ENCODE assay signal across 25 mouse cellular contexts in genomic region chr5:29251496-29251873, GRCm38 (mm10). TPM values are rescaled to one million over a fixed set of nuclear protein-coding genes. Genes with fewer than 3 reads are reported as not detected.
A peak's percentile ranks its signal among the peaks of the same experiment; 100 is the strongest.
DNase-seq lines count a peak whose midpoint lies in the region; ATAC-seq and TF ChIP-seq lines count a peak whose summit lies in the region.
"Had no signal": no experiment of that assay in that cellular context is flagged by ENCODE, and none has a peak within 500 bp of the region (broad histone marks: within the 10 kb centered on the region; RNA-seq: fewer than 3 reads in every experiment).

No protein-coding gene starts in this region.

- no peak overlapping the region for H3ac ChIP-seq in myocyte (ENCODE audit: control insufficient read depth, insufficient read length)

- H3K27me3 ChIP-seq in hindbrain, embryonic 10.5 days (ENCODE audit: insufficient read depth, poor library complexity, severe bottlenecking) = no peaks in the 10 kb centered on the region
- no peaks in the 10 kb centered on the region for H3K27me3 ChIP-seq in hindbrain, embryonic 12.5 days
- H3K27me3 ChIP-seq in midbrain, embryonic 12.5 days = peaks cover 4% of the 10 kb centered on the region; the same call in 1 of the 2 replicates
- H3K27me3 ChIP-seq in midbrain, embryonic 16.5 days (ENCODE audit: control insufficient read depth, insufficient read depth, low read depth, low read length) = no peaks in the 10 kb centered on the region
- no peaks in the 10 kb centered on the region for H3K27me3 ChIP-seq in myocyte (ENCODE audit: control insufficient read depth, insufficient read depth, insufficient read length)
- H3K27me3 ChIP-seq: embryonic facial prominence, embryonic 12.5 days; embryonic facial prominence, embryonic 15.5 days; forebrain, embryonic 15.5 days; heart, embryonic 12.5 days; heart, embryonic 15.5 days; hindbrain, embryonic 15.5 days had no signal

- H3K4me2 ChIP-seq in hindbrain, embryonic 12.5 days (replicated peaks) = no peak overlapping the region
- H3K4me2 ChIP-seq in midbrain, embryonic 12.5 days (replicated peaks) = no peak overlapping the region
- H3K4me2 ChIP-seq in midbrain, embryonic 16.5 days (ENCODE audit: low read length) = no peak overlapping the region
- H3K4me2 ChIP-seq in myocyte (ENCODE audit: low read depth) = peak overlapping the region; percentile 62
- H3K4me2 ChIP-seq: embryonic facial prominence, embryonic 12.5 days; embryonic facial prominence, embryonic 15.5 days; forebrain, embryonic 15.5 days; heart, embryonic 12.5 days; heart, embryonic 15.5 days; hindbrain, embryonic 15.5 days had no signal

- H3K79me2 ChIP-seq in myocyte (ENCODE audit: control insufficient read depth, insufficient read depth) = no peaks in the 10 kb centered on the region

- H3K9ac ChIP-seq in hindbrain, embryonic 12.5 days = no peak overlapping the region
- H3K9ac ChIP-seq in midbrain, embryonic 12.5 days (replicated peaks) = no peak overlapping the region
- no peak overlapping the region for H3K9ac ChIP-seq in midbrain, embryonic 16.5 days (ENCODE audit: low read depth, low read length)
- H3K9ac ChIP-seq: embryonic facial prominence, embryonic 12.5 days; embryonic facial prominence, embryonic 15.5 days; forebrain, embryonic 15.5 days; heart, embryonic 12.5 days; heart, embryonic 15.5 days; hindbrain, embryonic 15.5 days had no signal

- H3K4me1 ChIP-seq in hindbrain, embryonic 10.5 days (replicated peaks) = peaks cover 24% of the 10 kb centered on the region
- H3K4me1 ChIP-seq in hindbrain, embryonic 12.5 days = 0 out of 2 replicates have a peak, but pooled peaks cover 6% of the 10 kb centered on the region
- peaks cover 16% of the 10 kb centered on the region for H3K4me1 ChIP-seq in midbrain, embryonic 12.5 days
- peaks cover 4% of the 10 kb centered on the region; the same call in 1 of the 2 replicates for H3K4me1 ChIP-seq in midbrain, embryonic 16.5 days (ENCODE audit: control insufficient read depth, insufficient read depth, low read length)
- H3K4me1 ChIP-seq: embryonic facial prominence, embryonic 12.5 days; embryonic facial prominence, embryonic 15.5 days; forebrain, embryonic 15.5 days; heart, embryonic 12.5 days; heart, embryonic 15.5 days had no signal

- 72% methylated on average over 1 of the region's 1 CpGs for WGBS in hindbrain, embryonic 10.5 days
- 64% methylated on average over 1 of the region's 1 CpGs for WGBS in hindbrain, embryonic 12.5 days
- 34% methylated on average over 1 of the region's 1 CpGs for WGBS in midbrain, embryonic 12.5 days
- WGBS in midbrain, embryonic 16.5 days = 20% methylated on average over 1 of the region's 1 CpGs

- ATAC-seq in hindbrain, embryonic 12.5 days (ENCODE audit: low FRiP score) = no peak
- no peak for ATAC-seq in midbrain, embryonic 12.5 days (ENCODE audit: low FRiP score, low read depth)
- no peak for ATAC-seq in midbrain, embryonic 16.5 days
- ATAC-seq: CD4-positive, CD25-positive, alpha-beta regulatory T cell, adult 4 months had no signal

- no peak overlapping the region for H3K4me3 ChIP-seq in hindbrain, embryonic 10.5 days
- H3K4me3 ChIP-seq in hindbrain, embryonic 12.5 days = no peak overlapping the region
- no peak overlapping the region for H3K4me3 ChIP-seq in midbrain, embryonic 12.5 days
- H3K4me3 ChIP-seq in midbrain, embryonic 16.5 days (ENCODE audit: low read depth, low read length) = no peak overlapping the region
- no peak overlapping the region for H3K4me3 ChIP-seq in myocyte
- H3K4me3 ChIP-seq: embryonic facial prominence, embryonic 12.5 days; embryonic facial prominence, embryonic 15.5 days; forebrain, embryonic 15.5 days; heart, embryonic 12.5 days; heart, embryonic 15.5 days; hindbrain, embryonic 15.5 days had no signal

- H3K9me3 ChIP-seq in hindbrain, embryonic 10.5 days = no peaks in the 10 kb centered on the region
- no peaks in the 10 kb centered on the region for H3K9me3 ChIP-seq in hindbrain, embryonic 12.5 days (replicated peaks)
- H3K9me3 ChIP-seq in midbrain, embryonic 12.5 days = no peaks in the 10 kb centered on the region
- no peaks in the 10 kb centered on the region for H3K9me3 ChIP-seq in midbrain, embryonic 16.5 days (replicated peaks; ENCODE audit: control insufficient read depth, low read length, poor library complexity, severe bottlenecking)
- H3K9me3 ChIP-seq: embryonic facial prominence, embryonic 12.5 days; embryonic facial prominence, embryonic 15.5 days; forebrain, embryonic 15.5 days; heart, embryonic 12.5 days; heart, embryonic 15.5 days; hindbrain, embryonic 15.5 days had no signal

- peak overlapping the region; percentile 23; the same call in 1 of the 2 replicates for H3K27ac ChIP-seq in hindbrain, embryonic 10.5 days
- H3K27ac ChIP-seq in hindbrain, embryonic 12.5 days = no peak overlapping the region
- peak overlapping the region; percentile 43 for H3K27ac ChIP-seq in midbrain, embryonic 12.5 days (replicated peaks)
- no peak overlapping the region for H3K27ac ChIP-seq in midbrain, embryonic 16.5 days (ENCODE audit: low read length)
- H3K27ac ChIP-seq: embryonic facial prominence, embryonic 12.5 days; embryonic facial prominence, embryonic 15.5 days; forebrain, embryonic 15.5 days; heart, embryonic 15.5 days; hindbrain, embryonic 15.5 days had no signal

- no peaks in the 10 kb centered on the region for H3K36me3 ChIP-seq in hindbrain, embryonic 10.5 days
- H3K36me3 ChIP-seq in hindbrain, embryonic 12.5 days = no peaks in the 10 kb centered on the region; the same call in 1 of the 2 replicates
- H3K36me3 ChIP-seq in midbrain, embryonic 12.5 days = no peaks in the 10 kb centered on the region
- no peaks in the 10 kb centered on the region for H3K36me3 ChIP-seq in midbrain, embryonic 16.5 days (ENCODE audit: control insufficient read depth, insufficient read depth, low read length)
- no peaks in the 10 kb centered on the region for H3K36me3 ChIP-seq in myocyte (ENCODE audit: control insufficient read depth, insufficient read depth)
- H3K36me3 ChIP-seq: embryonic facial prominence, embryonic 12.5 days; embryonic facial prominence, embryonic 15.5 days; forebrain, embryonic 15.5 days; heart, embryonic 12.5 days; heart, embryonic 15.5 days; hindbrain, embryonic 15.5 days had no signal

- DNase-seq in hindbrain, embryonic 10.5 days (ENCODE audit: low spot score) = no peak
- DNase-seq in layer of hippocampus, postnatal 36 days = no peak
- DNase-seq: adrenal gland, adult 2 months; adrenal gland, postnatal 14 days; cerebellum, adult 11 months; cerebellum, adult 2 months; cerebellum, adult 9-11 months; cerebellum, postnatal 25 days; gastrocnemius, postnatal 25 days; heart, adult 18-20 months; heart, postnatal 10 days; heart, postnatal 36 days had no signal

- TF ChIP-seq POLR2A in myocyte (IDR thresholded peaks at IDR 0.05; ENCODE audit: insufficient read length, low read depth) = no peak

TF ChIP-seq in myocyte, 11 proteins besides CTCF, POLR2A, EP300 and RAD21:
- no peak for TF ChIP-seq SRF (IDR thresholded peaks at IDR 0.05; ENCODE audit: control insufficient read depth, insufficient read length, low read depth)
- TF ChIP-seq MYOG (IDR thresholded peaks at IDR 0.05; ENCODE audit: control insufficient read depth in 1 of 3, insufficient read depth in 1 of 3, insufficient read length in 2 of 3, low read depth in 2 of 3) = no peak
- TF ChIP-seq MYOD1 (IDR thresholded peaks at IDR 0.05; ENCODE audit: control insufficient read depth in 1 of 3, insufficient read length in 2 of 3, low read depth in 2 of 3) = no peak
- no peak for TF ChIP-seq CEBPB (IDR thresholded peaks at IDR 0.05; ENCODE audit: insufficient read depth, poor library complexity, severe bottlenecking)
- TF ChIP-seq REST (IDR thresholded peaks at IDR 0.05; ENCODE audit: insufficient read depth, insufficient read length) = no peak
- no peak for TF ChIP-seq E2F4 (IDR thresholded peaks at IDR 0.05; ENCODE audit: insufficient read depth)

RNA-seq across cellular contexts. Expression of gene Rnf32, which starts 55.7 kb away (rescaled TPM):
- 6.9 and 8.8 TPM in 2 replicates for polyA plus RNA-seq in hindbrain, embryonic 10.5 days (2016; fragmentation: Nextera tagmentation; extraction: Ambion mirVana)
- 10.4 and 12.3 TPM in 2 replicates for polyA plus RNA-seq in hindbrain, embryonic 12.5 days (2016; fragmentation: Nextera tagmentation; extraction: Ambion mirVana)
- polyA plus RNA-seq in midbrain, embryonic 12.5 days (2016; fragmentation: Nextera tagmentation; extraction: Ambion mirVana) = 9.6 and 10.0 TPM in 2 replicates
- polyA plus RNA-seq in midbrain, embryonic 16.5 days (2015; fragmentation: Nextera tagmentation; extraction: Ambion mirVana) = 19.3 and 21.9 TPM in 2 replicates
- 0.96 TPM for polyA plus RNA-seq in myocyte (2012; fragmentation: generic; extraction: Trizol)
- 10 to 100 TPM; 26.0 to 27.1 TPM for total RNA-seq in layer of hippocampus, postnatal 36 days (2021)
- total RNA-seq: common myeloid progenitor, adult 5-6 weeks; MEL had no signal

Comparison
In these comparisons a context has a peak if more than half of its experiments do, and no peak if none do; other contexts are left out.
1. H3K27ac ChIP-seq: peak in hindbrain, embryonic 10.5 days (single experiment) and midbrain, embryonic 12.5 days (single experiment); none in hindbrain, embryonic 12.5 days (single experiment) and midbrain, embryonic 16.5 days (single experiment).